Mouse (Mus musculus) liver, embryonic 13.5 days (tissue): ENCODE data around the gene Baiap2. TPM values are rescaled to one million over a fixed set of nuclear protein-coding genes. Genes with fewer than 3 reads are reported as not detected.

Source experiments
- ATAC-seq: fragments of 200-750 bp; cut with Nextera tagmentation; 2 replicates; pipeline ENCODE4 v1.8.0; 2017; ENCODE audit warnings: low read depth, mild to moderate bottlenecking, moderate number of reproducible peaks, moderate library complexity
- DNase-seq: peaks from one replicate; pipeline ENCODE4 v3.0.0; 2022
- H3K27ac ChIP-seq: fragments of 300-500 bp; sonication (generic); 2 replicates; pipeline ENCODE4 v1.5.1; 2015; ENCODE audit warnings: moderate library complexity, mild to moderate bottlenecking, inconsistent platforms
- H3K27me3 ChIP-seq: fragments of 300-500 bp; sonication (generic); 2 replicates; pipeline ENCODE4 v1.6.1; 2015; ENCODE audit warnings: mild to moderate bottlenecking, inconsistent platforms
- H3K36me3 ChIP-seq: fragments of 300-500 bp; sonication (generic); 2 replicates; pipeline ENCODE4 v1.6.1; 2015; ENCODE audit warnings: mild to moderate bottlenecking, inconsistent platforms
- H3K4me1 ChIP-seq: fragments of 300-500 bp; sonication (generic); replicated peaks from 2 replicates; pipeline ENCODE4 v1.6.1; 2015; ENCODE audit warnings: inconsistent platforms
- H3K4me2 ChIP-seq: fragments of 300-500 bp; sonication (generic); 2 replicates; pipeline ENCODE4 v1.6.1; 2015; ENCODE audit warnings: inconsistent platforms, mild to moderate bottlenecking, moderate library complexity
- H3K4me3 ChIP-seq: fragments of 300-500 bp; sonication (generic); replicated peaks from 2 replicates; pipeline ENCODE4 v1.5.1; 2015; ENCODE audit warnings: mild to moderate bottlenecking, inconsistent platforms
- H3K9ac ChIP-seq: fragments of 300-500 bp; sonication (generic); 2 replicates; pipeline ENCODE4 v1.6.1; 2015; ENCODE audit warnings: mild to moderate bottlenecking, inconsistent platforms
- H3K9me3 ChIP-seq: fragments of 300-500 bp; sonication (generic); replicated peaks from 2 replicates; pipeline ENCODE4 v1.6.1; 2016; ENCODE audit warnings: inconsistent platforms
- WGBS: fragments of 180-500 bp; shearing (Covaris S2); methylation state at CpG from one replicate; pipeline ENCODE4 v1.1.7; 2015; ENCODE audit not compliant: insufficient replicate concordance; 5-methylcytosine and 5-hydroxymethylcytosine counted together
- polyA plus RNA-seq: library from polyadenylated mRNA; unstranded; fragments of >200 nt; fragmentation: Nextera tagmentation; extraction: Ambion mirVana; gene quantifications from 2 replicates; pipeline ENCODE4 v1.2.1, GENCODE M21; 2015

Gene Baiap2
- polyA plus RNA-seq, 1 experiment from 2014 or later = 5.1 TPM

DNA sequence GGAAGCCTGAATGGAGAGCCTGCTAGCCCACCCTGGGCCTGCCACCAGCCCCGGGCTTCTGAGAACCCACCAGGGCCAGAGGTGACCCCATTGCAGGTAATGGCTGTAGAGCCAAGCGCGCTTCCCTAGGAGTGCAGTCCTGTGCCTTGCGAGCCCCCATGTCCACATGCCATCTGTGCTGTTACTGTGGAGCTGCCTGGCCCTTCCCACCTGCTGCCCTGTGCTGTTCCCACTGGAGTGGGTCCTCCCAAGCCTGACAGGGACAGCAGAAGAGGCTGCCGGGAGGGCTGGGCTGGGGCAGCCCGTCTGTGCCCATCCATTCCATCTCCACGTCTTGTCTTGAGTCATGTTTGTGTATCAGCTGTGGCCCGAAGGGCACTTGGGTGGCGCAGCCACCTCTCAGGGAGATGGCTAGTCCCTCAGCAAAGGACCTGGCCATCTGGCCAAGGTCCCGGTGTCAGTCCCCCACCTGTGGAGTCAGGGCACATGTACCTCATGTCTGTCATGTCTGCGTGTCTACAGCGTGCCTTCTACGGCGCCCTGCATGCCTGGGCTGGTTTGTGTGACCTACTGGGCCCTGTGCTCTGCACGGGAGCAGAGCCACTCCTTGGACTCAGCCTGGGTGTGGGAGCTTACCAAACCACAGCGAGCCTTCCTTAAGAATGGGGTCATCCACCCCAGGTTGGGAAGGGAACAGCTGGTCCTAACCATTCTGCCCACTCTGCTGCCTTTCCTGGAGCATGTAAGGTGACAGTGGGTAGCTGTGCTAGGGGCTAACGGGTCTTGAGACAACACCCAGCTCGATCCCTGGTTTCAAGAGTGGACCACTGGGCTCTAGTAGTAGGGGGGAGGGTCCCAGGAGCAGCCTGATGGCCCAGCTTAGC lies 63.1 kb downstream of the Baiap2 start:
- 74% methylated on average over 18 of the region's 18 CpGs for WGBS
- Histone ChIP-seq H3K4me2 (no peak overlapping the region), H3K9me3 (no peaks in the 10 kb centered on the region), H3K27me3 (peaks cover 3% of the 10 kb centered on the region; the same call in 1 of the 2 replicates), H3K9ac (no peak overlapping the region), H3K4me3 (no peak overlapping the region), H3K4me1 (no peaks in the 10 kb centered on the region), H3K27ac (no peak overlapping the region), H3K36me3 (no peaks in the 10 kb centered on the region)
- ATAC-seq = no peak
- DNase-seq = no peak

DNA sequence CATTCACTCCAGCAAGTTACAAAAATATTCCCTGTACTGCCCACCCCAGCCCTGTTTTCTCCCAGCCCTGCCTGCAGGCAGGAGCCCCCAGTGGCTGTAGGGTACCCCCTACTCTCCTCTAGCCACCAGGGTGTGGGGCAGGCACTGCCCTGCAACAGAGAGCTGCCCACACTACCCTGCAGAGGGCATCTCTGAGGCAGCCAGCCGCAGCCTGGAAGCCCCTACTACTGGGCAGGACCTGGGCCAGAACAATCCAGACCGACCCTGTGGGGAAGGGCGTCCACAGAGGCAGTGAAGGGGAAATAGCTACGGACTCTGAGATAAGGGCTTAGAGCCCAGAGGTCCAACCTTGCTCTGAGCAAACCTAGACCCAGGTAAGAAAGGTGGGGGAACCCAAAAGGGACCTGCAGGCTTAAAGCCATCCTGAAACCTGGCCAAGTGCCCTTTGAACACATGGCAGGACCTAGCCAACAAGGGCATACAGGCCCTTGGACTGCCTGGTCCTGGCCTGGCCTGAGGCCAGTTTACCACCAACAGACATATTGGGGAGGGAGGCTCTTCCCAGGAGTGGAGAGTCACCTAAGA lies 65.0 kb downstream of the Baiap2 start:
- ATAC-seq (no peak), DNase-seq (no peak)
- Histone ChIP-seq H3K4me1 (no peaks in the 10 kb centered on the region), H3K27me3 (peaks cover 20% of the 10 kb centered on the region), H3K9me3 (no peaks in the 10 kb centered on the region), H3K4me3 (no peak overlapping the region), H3K4me2 (no peak overlapping the region), H3K27ac (no peak overlapping the region), H3K36me3 (no peaks in the 10 kb centered on the region), H3K9ac (no peak overlapping the region)
- WGBS = 40% methylated on average over 4 of the region's 4 CpGs

DNA sequence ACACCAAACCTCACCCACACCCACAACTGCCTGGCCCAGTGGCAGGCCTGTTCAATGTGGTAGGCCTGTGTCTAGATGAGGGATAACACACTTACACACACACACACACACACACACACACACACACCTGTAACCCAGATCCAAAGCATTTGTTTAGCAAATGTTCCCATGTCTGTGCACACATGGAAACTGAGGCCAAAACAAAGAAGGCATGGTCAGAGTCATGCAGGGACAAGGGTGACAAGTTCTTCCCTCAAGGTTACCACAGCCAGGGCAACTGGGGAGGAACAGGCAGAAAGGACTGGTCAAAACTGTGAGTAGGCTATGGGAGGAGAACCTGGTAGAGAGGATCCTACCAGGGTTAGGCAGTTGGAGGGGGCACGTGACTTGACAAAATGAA lies 65.9 kb downstream of the Baiap2 start:
- Histone ChIP-seq H3K4me3 (no peak overlapping the region), H3K4me1 (peaks cover 3% of the 10 kb centered on the region; the same call in 1 of the 2 replicates), H3K36me3 (no peaks in the 10 kb centered on the region), H3K9ac (no peak overlapping the region), H3K27ac (no peak overlapping the region), H3K9me3 (no peaks in the 10 kb centered on the region), H3K4me2 (no peak overlapping the region), H3K27me3 (peaks cover 23% of the 10 kb centered on the region)
- WGBS = 62% methylated on average over 1 of the region's 1 CpGs
- ATAC-seq (no peak), DNase-seq (no peak)

DNA sequence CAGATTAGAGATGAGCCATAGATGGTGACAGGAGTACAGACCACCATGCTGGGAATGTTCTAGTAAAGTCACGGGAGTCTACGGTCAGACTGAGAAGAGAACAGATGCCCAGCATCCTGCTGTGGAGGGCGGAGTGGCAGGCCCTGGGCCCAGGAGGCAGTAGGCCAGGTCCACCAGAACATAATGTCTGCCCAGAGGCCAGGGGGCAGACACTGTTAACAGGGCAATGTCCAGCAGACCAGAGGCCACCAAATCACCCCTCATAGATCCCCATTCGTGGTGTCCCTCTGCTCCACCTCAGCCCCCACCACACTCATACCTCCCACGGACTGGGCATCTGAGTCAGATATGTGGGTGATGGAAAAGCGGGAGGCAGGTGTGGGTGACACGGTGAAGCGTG lies 66.4 kb downstream of the Baiap2 start:
- Histone ChIP-seq H3K36me3 (no peaks in the 10 kb centered on the region), H3K4me3 (no peak overlapping the region), H3K27ac (no peak overlapping the region), H3K9ac (no peak overlapping the region), H3K9me3 (no peaks in the 10 kb centered on the region), H3K4me1 (peaks cover 5% of the 10 kb centered on the region; the same call in 1 of the 2 replicates), H3K4me2 (no peak overlapping the region), H3K27me3 (peaks cover 23% of the 10 kb centered on the region)
- ATAC-seq (no peak), DNase-seq (no peak)
- WGBS = 75% methylated on average over 8 of the region's 8 CpGs

DNA sequence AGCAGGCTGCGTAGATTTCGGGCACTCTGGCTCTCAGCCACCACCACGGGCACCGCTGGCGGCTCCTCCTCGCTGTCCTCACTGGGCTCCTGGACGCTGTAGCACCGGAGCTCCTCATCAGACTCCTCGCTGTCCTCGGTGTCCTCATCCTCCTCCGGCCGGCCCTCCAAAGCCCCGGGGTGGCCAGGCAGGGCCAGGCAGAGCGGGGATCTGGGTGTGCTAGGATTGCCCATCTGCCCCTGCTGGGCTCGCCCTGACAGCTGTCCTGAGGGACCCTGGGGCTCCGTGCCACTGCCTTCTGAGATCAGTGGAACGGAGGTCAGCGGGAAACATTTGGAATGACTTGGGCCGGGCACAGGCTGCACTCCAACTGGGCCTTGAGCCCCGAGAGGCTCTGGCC lies 67.4 kb downstream of the Baiap2 start:
- no peak overlapping the region for H3K27ac ChIP-seq
- H3K4me1 ChIP-seq = peaks cover 5% of the 10 kb centered on the region; the same call in 1 of the 2 replicates
- no peak for ATAC-seq
- H3K9me3 ChIP-seq = no peaks in the 10 kb centered on the region
- no peaks in the 10 kb centered on the region for H3K36me3 ChIP-seq
- H3K9ac ChIP-seq = no peak overlapping the region
- no peak overlapping the region for H3K4me2 ChIP-seq
- H3K4me3 ChIP-seq = no peak overlapping the region
- no peak for DNase-seq
- WGBS = 76% methylated on average over 20 of the region's 20 CpGs
- H3K27me3 ChIP-seq = peaks cover 23% of the 10 kb centered on the region

DNA sequence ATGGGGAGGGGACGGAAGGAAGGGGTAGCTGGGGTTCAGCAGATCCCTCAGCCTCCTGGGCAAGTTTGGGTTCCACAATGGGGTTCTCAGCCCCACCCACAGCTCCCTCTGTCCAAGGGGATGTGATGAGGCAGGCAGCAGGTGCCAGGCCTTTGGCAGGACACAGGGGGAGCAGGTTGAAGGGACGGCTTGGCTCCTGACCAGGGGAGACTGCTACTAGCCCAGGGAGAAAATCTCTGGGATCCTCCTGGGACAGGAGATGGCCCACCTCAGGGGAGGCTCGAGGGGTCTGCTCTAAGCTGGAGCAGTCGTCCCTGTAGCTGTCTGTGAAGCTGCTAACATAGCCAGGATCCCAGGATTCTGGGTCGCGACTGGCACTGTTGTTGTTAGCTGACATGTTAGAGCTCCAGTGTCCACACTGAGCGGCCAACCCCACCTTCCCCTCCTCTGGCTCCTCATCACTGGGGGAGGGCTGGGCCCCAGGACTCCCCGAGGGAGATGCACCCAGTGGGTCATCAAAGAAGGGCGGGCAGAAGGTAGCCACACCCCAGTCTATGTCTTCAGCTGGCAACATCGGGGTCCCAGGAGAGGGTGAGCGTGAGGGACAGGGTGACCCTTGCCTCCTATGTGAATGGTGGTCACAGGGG lies 68.7 kb downstream of the Baiap2 start:
- no peak for ATAC-seq
- no peaks in the 10 kb centered on the region for H3K9me3 ChIP-seq
- no peak overlapping the region for H3K9ac ChIP-seq
- H3K36me3 ChIP-seq = no peaks in the 10 kb centered on the region
- H3K4me2 ChIP-seq = no peak overlapping the region
- WGBS = 64% methylated on average over 11 of the region's 11 CpGs
- H3K27ac ChIP-seq = no peak overlapping the region
- H3K4me3 ChIP-seq = no peak overlapping the region
- DNase-seq = no peak
- peaks cover 5% of the 10 kb centered on the region; the same call in 1 of the 2 replicates for H3K4me1 ChIP-seq
- H3K27me3 ChIP-seq = peaks cover 23% of the 10 kb centered on the region

DNA sequence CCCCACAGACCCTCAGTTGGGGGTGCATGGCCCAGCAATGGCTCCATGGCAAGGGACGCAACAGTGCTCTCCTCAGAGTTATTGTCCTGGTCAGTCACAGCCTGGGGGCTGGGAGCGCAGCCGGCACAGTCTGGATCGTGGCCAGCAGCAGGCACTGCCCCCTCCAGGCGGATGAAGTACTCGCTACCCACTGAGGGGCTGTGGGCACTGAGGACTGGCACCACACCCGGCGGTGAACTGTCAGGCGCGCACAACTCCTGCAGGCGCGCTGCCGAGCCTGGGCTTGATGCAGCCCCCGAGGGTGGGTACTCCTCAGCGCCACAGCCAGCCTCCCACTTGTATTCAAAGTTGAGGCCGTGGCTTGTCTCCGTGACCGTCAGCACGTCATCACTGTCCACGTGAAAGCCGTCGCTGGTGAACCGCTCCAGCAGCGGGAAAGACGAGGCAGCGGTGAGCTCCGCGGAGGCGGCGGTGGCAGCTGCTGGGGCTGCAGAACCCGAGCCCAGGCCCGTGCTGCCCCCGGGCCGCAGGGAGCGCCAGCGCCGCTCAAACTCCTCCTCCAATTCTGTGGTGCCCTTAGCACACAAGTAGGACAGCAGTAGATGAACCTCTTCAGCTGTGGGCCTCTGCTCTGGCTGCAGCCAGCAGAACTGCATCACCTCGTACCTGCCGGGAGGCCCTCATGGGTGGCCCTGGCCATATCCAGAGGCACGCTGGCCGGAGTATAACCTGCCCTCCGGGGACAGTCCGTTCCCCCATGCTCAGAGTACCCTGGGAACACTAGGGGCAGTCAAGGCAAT lies 69.4 kb downstream of the Baiap2 start:
- Histone ChIP-seq H3K27me3 (peaks cover 23% of the 10 kb centered on the region), H3K27ac (no peak overlapping the region), H3K9me3 (no peaks in the 10 kb centered on the region), H3K4me3 (no peak overlapping the region), H3K9ac (no peak overlapping the region), H3K36me3 (no peaks in the 10 kb centered on the region), H3K4me1 (peaks cover 5% of the 10 kb centered on the region; the same call in 1 of the 2 replicates), H3K4me2 (no peak overlapping the region)
- no peak for ATAC-seq
- DNase-seq = no peak
- 61% methylated on average over 43 of the region's 43 CpGs for WGBS

DNA sequence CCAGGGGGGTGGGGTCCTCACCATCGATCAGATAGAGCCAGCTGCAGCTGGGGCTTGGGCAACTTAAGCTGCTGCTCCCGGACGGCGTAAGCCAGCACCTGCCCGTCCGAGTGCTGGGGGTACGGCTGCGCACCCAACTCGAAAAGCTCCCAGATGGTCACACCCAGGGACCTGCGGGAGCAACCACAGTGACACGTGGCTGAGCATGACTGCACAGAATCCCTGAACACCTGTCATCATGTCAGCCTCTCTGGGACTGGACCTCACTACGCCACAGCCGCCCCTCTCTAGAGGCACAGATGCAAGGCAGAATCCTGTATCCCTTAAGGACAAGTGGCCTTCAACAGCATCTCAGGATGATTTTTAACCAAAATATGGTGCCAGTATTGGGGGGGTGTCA lies 70.1 kb downstream of the Baiap2 start:
- H3K4me2 ChIP-seq = no peak overlapping the region
- no peak overlapping the region for H3K27ac ChIP-seq
- DNase-seq (no peak), ATAC-seq (no peak)
- no peaks in the 10 kb centered on the region for H3K36me3 ChIP-seq
- peaks cover 23% of the 10 kb centered on the region for H3K27me3 ChIP-seq
- no peaks in the 10 kb centered on the region for H3K9me3 ChIP-seq
- 73% methylated on average over 13 of the region's 13 CpGs for WGBS
- H3K4me3 ChIP-seq = no peak overlapping the region
- peaks cover 5% of the 10 kb centered on the region; the same call in 1 of the 2 replicates for H3K4me1 ChIP-seq
- H3K9ac ChIP-seq = no peak overlapping the region

DNA sequence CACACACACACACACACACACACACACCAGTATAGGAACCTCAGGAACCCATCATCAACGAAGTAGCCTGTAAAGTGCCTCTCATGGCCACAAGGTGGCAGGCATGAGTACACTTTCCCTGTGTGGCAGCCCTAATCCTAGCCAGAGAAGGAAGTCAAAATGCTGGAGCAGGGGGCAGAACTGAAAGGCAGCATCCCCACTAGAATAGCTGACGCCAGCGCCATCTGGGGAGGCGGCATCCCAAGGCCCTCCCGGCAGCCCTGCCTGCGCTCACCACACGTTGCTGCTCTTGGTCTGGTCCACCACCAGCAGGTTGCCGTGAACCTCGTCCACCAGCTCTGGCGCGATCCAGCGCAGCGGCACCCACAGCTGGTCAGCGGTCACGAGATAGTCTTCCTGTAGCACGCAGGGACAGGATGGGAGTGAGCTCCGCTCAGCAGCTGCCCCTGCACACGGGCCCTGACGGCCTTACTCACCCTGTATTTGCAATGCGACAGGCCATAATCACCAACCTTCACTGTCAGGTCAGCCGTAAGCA lies 70.7 kb downstream of the Baiap2 start:
- peak; percentile 57 for DNase-seq
- Histone ChIP-seq H3K4me2 (peak overlapping the region; percentile 49), H3K9me3 (no peaks in the 10 kb centered on the region), H3K9ac (peak overlapping the region; percentile 7; the same call in 1 of the 2 replicates), H3K4me1 (peaks cover 5% of the 10 kb centered on the region; the same call in 1 of the 2 replicates), H3K27me3 (peaks cover 23% of the 10 kb centered on the region), H3K36me3 (no peaks in the 10 kb centered on the region), H3K27ac (no peak overlapping the region), H3K4me3 (peak overlapping the region; percentile 10; the same call in 1 of the 2 replicates)
- ATAC-seq = peak; percentile 40; the same call in 1 of the 2 replicates
- 7% methylated on average over 19 of the region's 21 CpGs for WGBS

DNA sequence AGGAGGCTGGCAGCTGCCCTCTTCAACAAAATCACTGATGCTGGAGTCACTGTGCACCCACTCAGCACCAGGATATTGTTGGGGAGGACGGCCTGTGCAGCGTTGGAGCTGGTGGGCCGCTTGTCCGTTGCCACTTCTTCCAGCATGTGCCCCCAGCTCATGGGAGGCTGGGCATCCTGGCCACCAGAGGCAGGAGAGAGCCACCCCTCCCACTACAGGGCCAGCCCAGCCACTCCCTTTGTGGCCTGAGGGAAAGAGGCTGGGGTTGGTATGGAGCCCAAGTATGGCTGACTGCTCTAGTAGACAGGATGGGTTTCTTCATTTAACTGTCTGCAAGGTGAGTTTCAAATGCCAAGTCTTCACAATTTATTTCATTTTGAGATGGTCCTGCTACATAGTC lies 72.2 kb downstream of the Baiap2 start:
- Histone ChIP-seq H3K4me1 (peaks cover 5% of the 10 kb centered on the region; the same call in 1 of the 2 replicates), H3K4me3 (no peak overlapping the region), H3K27me3 (peaks cover 23% of the 10 kb centered on the region), H3K4me2 (no peak overlapping the region), H3K9me3 (no peaks in the 10 kb centered on the region), H3K27ac (no peak overlapping the region), H3K36me3 (no peaks in the 10 kb centered on the region), H3K9ac (no peak overlapping the region)
- WGBS = 84% methylated on average over 4 of the region's 4 CpGs
- no peak for DNase-seq
- ATAC-seq = no peak
